Mouse (Mus musculus) heart, embryonic 11.5 days (tissue): ENCODE data around the gene Carmil3. TPM values are rescaled to one million over a fixed set of nuclear protein-coding genes. Genes with fewer than 3 reads are reported as not detected.

ENCODE experiments used
- ATAC-seq: fragments of 200-750 bp; cut with Nextera tagmentation; replicated peaks from 2 replicates; pipeline ENCODE4 v1.8.0; 2017; ENCODE audit warnings: moderate library complexity; ENCODE audit not compliant: insufficient number of reproducible peaks, low FRiP score, low TSS enrichment
- H3K27ac ChIP-seq: fragments of 300-500 bp; sonication (generic); 2 replicates; pipeline ENCODE4 v1.5.1; 2014; ENCODE audit warnings: mild to moderate bottlenecking, low read depth, low read length
- H3K27me3 ChIP-seq: fragments of 300-500 bp; sonication (generic); 2 replicates; pipeline ENCODE4 v1.6.1; 2014; ENCODE audit warnings: mild to moderate bottlenecking, low read length, mixed read lengths; ENCODE audit not compliant: control insufficient read depth, insufficient read depth
- H3K36me3 ChIP-seq: fragments of 300-500 bp; sonication (generic); 2 replicates; pipeline ENCODE4 v1.6.1; 2014; ENCODE audit warnings: mild to moderate bottlenecking, low read length, moderate library complexity, mixed read lengths; ENCODE audit not compliant: control insufficient read depth, insufficient read depth
- H3K4me1 ChIP-seq: fragments of 300-500 bp; sonication (generic); 2 replicates; pipeline ENCODE4 v1.6.1; 2014; ENCODE audit warnings: low read length; ENCODE audit not compliant: control insufficient read depth, insufficient read depth
- H3K4me2 ChIP-seq: fragments of 300-500 bp; sonication (generic); 2 replicates; pipeline ENCODE4 v1.6.1; 2014; ENCODE audit warnings: mild to moderate bottlenecking, moderate library complexity
- H3K4me3 ChIP-seq: fragments of 300-500 bp; sonication (generic); 2 replicates; pipeline ENCODE4 v1.5.1; 2014; ENCODE audit warnings: low read depth, low read length
- H3K9ac ChIP-seq: fragments of 300-500 bp; sonication (generic); 2 replicates; pipeline ENCODE4 v1.6.1; 2014; ENCODE audit warnings: mild to moderate bottlenecking, low read depth, low read length, moderate library complexity
- H3K9me3 ChIP-seq: fragments of 300-500 bp; sonication (generic); replicated peaks from 2 replicates; pipeline ENCODE4 v1.6.1; 2016; ENCODE audit warnings: low read length; ENCODE audit not compliant: control insufficient read depth
- WGBS: fragments of 180-500 bp; shearing (Covaris S2); extraction: QIAGEN DNeasy Blood & Tissue Kit; methylation state at CpG from one replicate; pipeline ENCODE4 v1.1.7; 2014; ENCODE audit not compliant: insufficient replicate concordance; 5-methylcytosine and 5-hydroxymethylcytosine counted together
- polyA plus RNA-seq: library from polyadenylated mRNA; unstranded; fragments of >200 nt; fragmentation: Nextera tagmentation; extraction: Ambion mirVana; gene quantifications from 2 replicates; pipeline ENCODE4 v1.2.1, GENCODE M21; 2014

The Carmil3 gene
- polyA plus RNA-seq, 1 experiment from 2014 or later = 2.2 TPM

DNA sequence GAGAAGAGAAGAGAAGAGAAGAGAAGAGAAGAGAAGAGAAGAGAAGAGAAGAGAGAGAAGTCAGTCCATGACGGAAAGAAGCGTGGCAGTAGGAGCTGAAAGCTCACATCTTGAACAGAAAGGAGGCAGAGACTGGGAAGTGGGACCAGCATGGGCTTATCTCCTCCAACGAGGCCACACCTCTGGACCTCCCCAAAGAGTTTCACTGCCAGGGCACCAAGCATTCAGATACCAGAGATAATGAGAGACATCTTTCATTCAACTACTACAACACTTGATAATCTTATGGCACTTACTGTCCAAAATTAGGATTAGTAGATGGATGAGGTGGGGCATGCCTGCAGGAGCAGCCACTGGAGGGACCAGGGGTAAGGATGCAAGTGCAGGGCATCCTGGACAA lies 65.3 kb downstream of the Carmil3 start:
- Histone ChIP-seq H3K9me3 (no peaks in the 10 kb centered on the region), H3K4me1 (no peaks in the 10 kb centered on the region; the same call in 1 of the 2 replicates), H3K4me2 (no peak overlapping the region), H3K4me3 (no peak overlapping the region), H3K9ac (no peak overlapping the region), H3K36me3 (no peaks in the 10 kb centered on the region), H3K27me3 (no peaks in the 10 kb centered on the region), H3K27ac (no peak overlapping the region)
- WGBS = 59% methylated on average over 3 of the region's 3 CpGs
- ATAC-seq = no peak

GRCm38 (mm10) chr14:55557003-55557402 lies 66.6 kb downstream of the Carmil3 start:
- Histone ChIP-seq H3K4me1 (peaks cover 10% of the 10 kb centered on the region), H3K9ac (no peak overlapping the region), H3K27me3 (no peaks in the 10 kb centered on the region), H3K4me2 (no peak overlapping the region), H3K27ac (no peak overlapping the region), H3K4me3 (no peak overlapping the region), H3K9me3 (no peaks in the 10 kb centered on the region), H3K36me3 (no peaks in the 10 kb centered on the region)
- WGBS = 23% methylated on average over 5 of the region's 5 CpGs
- ATAC-seq = no peak

DNA sequence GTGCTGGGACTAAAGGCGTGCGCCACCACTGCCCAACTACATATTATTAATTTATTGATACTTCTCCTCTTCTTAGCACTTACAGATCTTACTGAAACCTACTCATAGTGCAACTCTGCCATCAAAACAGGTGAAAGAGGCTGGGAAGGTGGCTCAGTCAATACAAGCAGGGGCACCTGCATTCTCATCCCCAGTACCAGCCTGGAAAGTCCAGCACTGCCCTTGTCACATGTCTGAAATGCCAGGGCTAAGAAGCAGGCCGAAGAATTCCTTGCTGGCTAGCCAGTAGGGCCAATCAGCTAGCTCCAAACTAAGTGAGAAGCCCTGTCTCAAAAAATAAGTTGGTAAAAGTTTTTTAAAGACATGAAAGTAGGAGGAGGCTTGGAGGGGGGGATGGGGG lies 67.1 kb downstream of the Carmil3 start:
- WGBS = 84% methylated on average over 3 of the region's 3 CpGs
- Histone ChIP-seq H3K4me1 (peaks cover 13% of the 10 kb centered on the region), H3K27me3 (no peaks in the 10 kb centered on the region), H3K36me3 (no peaks in the 10 kb centered on the region), H3K9me3 (no peaks in the 10 kb centered on the region), H3K27ac (no peak overlapping the region), H3K4me2 (no peak overlapping the region), H3K4me3 (no peak overlapping the region), H3K9ac (no peak overlapping the region)
- no peak for ATAC-seq

Other genes with a start within 250 kb of the Carmil3 start
- 22.0 and 44.5 TPM in 2 replicates for gene Dhrs4, start 11.9 kb upstream of the Carmil3 start, polyA plus RNA-seq
- 0.32 and 0.43 TPM in 2 replicates for gene Cpne6, start 19.8 kb downstream of the Carmil3 start, polyA plus RNA-seq
- not detected in 2 replicates for gene Nrl, start 34.3 kb downstream of the Carmil3 start, polyA plus RNA-seq
- gene Pck2, start 49.6 kb downstream of the Carmil3 start, polyA plus RNA-seq = 28.0 and 33.0 TPM in 2 replicates
- gene Dcaf11, start 69.4 kb downstream of the Carmil3 start, polyA plus RNA-seq = 61.3 and 71.1 TPM in 2 replicates
- 1.0 and 1.3 TPM in 2 replicates for gene A730061H03Rik, start 69.8 kb downstream of the Carmil3 start, polyA plus RNA-seq
- gene Fitm1, start 85.0 kb downstream of the Carmil3 start, polyA plus RNA-seq = 107 and 108 TPM in 2 replicates
- gene Psme1, start 87.5 kb downstream of the Carmil3 start, polyA plus RNA-seq = 223 and 235 TPM in 2 replicates
- 18.7 and 20.0 TPM in 2 replicates for gene Emc9, start 94.7 kb downstream of the Carmil3 start, polyA plus RNA-seq
- gene Psme2, start 100.5 kb downstream of the Carmil3 start, polyA plus RNA-seq = 222 and 223 TPM in 2 replicates
- 11.2 and 13.0 TPM in 2 replicates for gene Rnf31, start 101.1 kb downstream of the Carmil3 start, polyA plus RNA-seq
- gene Irf9, start 112.9 kb downstream of the Carmil3 start, polyA plus RNA-seq = 6.4 and 7.5 TPM in 2 replicates
- 8.8 and 14.1 TPM in 2 replicates for gene Rec8, start 127.4 kb downstream of the Carmil3 start, polyA plus RNA-seq
- 70.1 and 81.7 TPM in 2 replicates for gene Ipo4, start 145.3 kb downstream of the Carmil3 start, polyA plus RNA-seq
- 1.9 and 4.2 TPM in 2 replicates for gene Gm49378, start 147.2 kb downstream of the Carmil3 start, polyA plus RNA-seq
- gene Tm9sf1, start 153.2 kb downstream of the Carmil3 start, polyA plus RNA-seq = 78.7 and 86.9 TPM in 2 replicates
- 0.63 TPM in 2 replicates for gene Tssk4, start 159.5 kb downstream of the Carmil3 start, polyA plus RNA-seq
- 72.0 and 74.2 TPM in 2 replicates for gene Mdp1, start 169.9 kb downstream of the Carmil3 start, polyA plus RNA-seq
- 41.3 and 43.3 TPM in 2 replicates for gene Gmpr2, start 181.3 kb downstream of the Carmil3 start, polyA plus RNA-seq
- 512 and 535 TPM in 2 replicates for gene Nedd8, start 181.5 kb downstream of the Carmil3 start, polyA plus RNA-seq
- 39.6 and 42.3 TPM in 2 replicates for gene Tinf2, start 191.2 kb downstream of the Carmil3 start, polyA plus RNA-seq
- 0.13 and 0.30 TPM in 2 replicates for gene Tgm1, start 223.3 kb downstream of the Carmil3 start, polyA plus RNA-seq
- 19.1 and 19.7 TPM in 2 replicates for gene Rabggta, start 231.6 kb downstream of the Carmil3 start, polyA plus RNA-seq